Mouse (Mus musculus): ENCODE data around the gene Rnf149. TPM values are rescaled to one million over a fixed set of nuclear protein-coding genes. Genes with fewer than 3 reads are reported as not detected.

Gene Rnf149
- polyA plus RNA-seq, 1 experiment from 2014 or later, result 29.0 TPM

DNA sequence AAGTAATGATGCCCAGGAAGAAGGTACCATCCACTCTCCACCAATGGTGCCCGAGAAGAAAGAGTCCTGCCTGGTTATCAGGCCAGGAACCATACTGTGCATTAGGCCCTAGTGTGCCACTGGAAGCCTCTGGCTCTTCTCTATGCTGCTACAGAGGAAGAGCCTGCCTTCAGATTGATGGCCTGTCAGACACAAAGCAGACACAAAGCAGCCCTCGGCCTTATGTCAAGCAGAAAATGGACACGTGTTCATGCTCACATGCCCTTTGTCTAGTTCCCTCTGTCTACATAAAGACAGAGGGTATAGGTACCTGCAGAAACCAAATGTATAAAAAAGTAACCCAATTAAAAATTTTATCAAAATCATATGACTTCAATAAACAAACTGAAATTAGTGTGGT is 12.6 kb downstream of the Rnf149 start:
- Histone ChIP-seq H3K9ac (ENCODE audit: low read length) (no peak overlapping the region), H3K4me1 (ENCODE audit: control insufficient read depth, insufficient read depth, low read length) (no peaks in the 10 kb centered on the region), H3K4me2 (ENCODE audit: low read depth) (no peak overlapping the region), H3K4me3 (ENCODE audit: low read depth, low read length) (no peak overlapping the region), H3K27me3 (ENCODE audit: control insufficient read depth, insufficient read depth, low read length) (no peaks in the 10 kb centered on the region), H3K9me3 (ENCODE audit: control insufficient read depth, low read length) (no peaks in the 10 kb centered on the region), H3K27ac (ENCODE audit: low read depth, low read length) (no peak overlapping the region), H3K36me3 (ENCODE audit: control insufficient read depth, insufficient read depth, low read length) (no peaks in the 10 kb centered on the region)
- peak; percentile 38 for DNase-seq (ENCODE audit: low spot score)
- whole genome bisulfite sequencing, result 41% methylated on average over 3 of the region's 3 CpGs
- peak; percentile 68 for ATAC-seq (ENCODE audit: insufficient read depth, low FRiP score, low TSS enrichment)

DNA sequence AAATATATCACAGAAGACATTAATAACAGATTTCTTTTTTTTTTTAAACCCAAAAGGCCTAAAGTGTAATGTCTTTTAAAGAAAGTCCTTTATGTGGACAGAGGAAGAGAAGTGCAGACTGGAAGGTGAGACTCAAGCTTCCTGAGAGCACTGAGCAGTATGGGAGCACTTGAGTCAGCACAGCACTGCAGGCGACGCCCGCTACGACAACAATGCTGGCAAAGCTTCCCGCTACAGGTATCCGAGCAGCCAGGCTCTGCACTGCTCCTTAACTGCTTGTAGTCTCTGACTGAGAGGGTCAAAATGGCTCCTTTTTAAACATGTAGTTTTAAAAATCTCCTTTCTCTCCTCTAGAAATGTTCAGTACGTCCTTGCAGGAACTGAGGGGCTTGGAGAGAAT is 14.0 kb downstream of the Rnf149 start:
- Histone ChIP-seq H3K4me2 (ENCODE audit: low read depth) (no peak overlapping the region), H3K4me3 (ENCODE audit: low read depth, low read length) (no peak overlapping the region), H3K4me1 (ENCODE audit: control insufficient read depth, insufficient read depth, low read length) (no peaks in the 10 kb centered on the region), H3K9me3 (ENCODE audit: control insufficient read depth, low read length) (no peaks in the 10 kb centered on the region), H3K27me3 (ENCODE audit: control insufficient read depth, insufficient read depth, low read length) (no peaks in the 10 kb centered on the region), H3K36me3 (ENCODE audit: control insufficient read depth, insufficient read depth, low read length) (no peaks in the 10 kb centered on the region), H3K27ac (ENCODE audit: low read depth, low read length) (no peak overlapping the region), H3K9ac (ENCODE audit: low read length) (no peak overlapping the region)
- no peak for ATAC-seq (ENCODE audit: insufficient read depth, low FRiP score, low TSS enrichment)
- no peak for DNase-seq (ENCODE audit: low spot score)
- 91% methylated on average over 7 of the region's 7 CpGs for WGBS

DNA sequence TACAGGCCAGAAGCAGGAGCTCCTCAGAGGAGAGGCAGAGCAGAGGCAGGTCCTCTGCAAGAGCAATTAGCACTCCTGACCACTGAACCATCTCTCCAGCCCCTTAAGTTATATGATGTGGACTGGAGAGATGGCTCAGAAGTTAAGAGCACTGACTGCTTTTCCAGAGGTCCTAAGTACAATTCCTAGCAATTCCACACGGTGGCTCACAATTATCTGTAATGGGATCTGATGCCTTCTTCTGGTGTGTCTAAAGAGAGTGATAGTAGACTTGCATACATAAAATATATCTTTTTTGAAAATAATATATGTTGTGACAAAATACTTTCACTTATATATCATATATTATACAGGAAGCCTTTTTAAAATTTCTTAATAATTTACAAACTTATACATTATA is 15.3 kb downstream of the Rnf149 start:
- Histone ChIP-seq H3K9me3 (ENCODE audit: control insufficient read depth, low read length) (no peaks in the 10 kb centered on the region), H3K4me2 (ENCODE audit: low read depth) (no peak overlapping the region), H3K9ac (ENCODE audit: low read length) (no peak overlapping the region), H3K27me3 (ENCODE audit: control insufficient read depth, insufficient read depth, low read length) (no peaks in the 10 kb centered on the region), H3K4me3 (ENCODE audit: low read depth, low read length) (no peak overlapping the region), H3K27ac (ENCODE audit: low read depth, low read length) (no peak overlapping the region), H3K36me3 (ENCODE audit: control insufficient read depth, insufficient read depth, low read length) (no peaks in the 10 kb centered on the region), H3K4me1 (ENCODE audit: control insufficient read depth, insufficient read depth, low read length) (no peaks in the 10 kb centered on the region)
- WGBS, result 63% methylated on average over 1 of the region's 1 CpGs
- DNase-seq (ENCODE audit: low spot score) (no peak), ATAC-seq (ENCODE audit: insufficient read depth, low FRiP score, low TSS enrichment) (no peak)

DNA sequence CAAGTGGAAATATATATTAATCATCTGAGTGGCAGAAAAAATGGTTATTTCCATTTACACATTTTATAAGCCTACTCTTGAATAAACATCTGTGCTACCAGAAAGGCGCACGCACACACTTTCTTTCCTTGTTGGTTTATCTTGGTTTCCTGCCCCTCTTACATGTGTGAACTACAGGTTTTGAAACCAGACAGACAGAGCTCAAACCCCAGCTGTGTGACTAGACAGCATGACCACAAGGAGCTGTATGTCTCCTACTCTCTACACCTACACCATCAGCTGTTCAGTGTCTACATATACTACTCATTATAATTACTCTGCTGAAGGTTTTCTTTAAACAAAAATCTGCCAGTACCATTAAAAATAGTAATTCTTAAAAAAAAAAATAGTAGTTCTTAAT is 18.2 kb downstream of the Rnf149 start:
- DNase-seq (ENCODE audit: low spot score) (no peak), ATAC-seq (ENCODE audit: insufficient read depth, low FRiP score, low TSS enrichment) (no peak)
- Histone ChIP-seq H3K36me3 (ENCODE audit: control insufficient read depth, insufficient read depth, low read length) (no peaks in the 10 kb centered on the region), H3K27ac (ENCODE audit: low read depth, low read length) (no peak overlapping the region), H3K9me3 (ENCODE audit: control insufficient read depth, low read length) (no peaks in the 10 kb centered on the region), H3K27me3 (ENCODE audit: control insufficient read depth, insufficient read depth, low read length) (no peaks in the 10 kb centered on the region), H3K4me3 (ENCODE audit: low read depth, low read length) (no peak overlapping the region), H3K9ac (ENCODE audit: low read length) (no peak overlapping the region), H3K4me1 (ENCODE audit: control insufficient read depth, insufficient read depth, low read length) (peaks cover 13% of the 10 kb centered on the region), H3K4me2 (ENCODE audit: low read depth) (no peak overlapping the region)
- 96% methylated on average over 2 of the region's 2 CpGs for WGBS

DNA sequence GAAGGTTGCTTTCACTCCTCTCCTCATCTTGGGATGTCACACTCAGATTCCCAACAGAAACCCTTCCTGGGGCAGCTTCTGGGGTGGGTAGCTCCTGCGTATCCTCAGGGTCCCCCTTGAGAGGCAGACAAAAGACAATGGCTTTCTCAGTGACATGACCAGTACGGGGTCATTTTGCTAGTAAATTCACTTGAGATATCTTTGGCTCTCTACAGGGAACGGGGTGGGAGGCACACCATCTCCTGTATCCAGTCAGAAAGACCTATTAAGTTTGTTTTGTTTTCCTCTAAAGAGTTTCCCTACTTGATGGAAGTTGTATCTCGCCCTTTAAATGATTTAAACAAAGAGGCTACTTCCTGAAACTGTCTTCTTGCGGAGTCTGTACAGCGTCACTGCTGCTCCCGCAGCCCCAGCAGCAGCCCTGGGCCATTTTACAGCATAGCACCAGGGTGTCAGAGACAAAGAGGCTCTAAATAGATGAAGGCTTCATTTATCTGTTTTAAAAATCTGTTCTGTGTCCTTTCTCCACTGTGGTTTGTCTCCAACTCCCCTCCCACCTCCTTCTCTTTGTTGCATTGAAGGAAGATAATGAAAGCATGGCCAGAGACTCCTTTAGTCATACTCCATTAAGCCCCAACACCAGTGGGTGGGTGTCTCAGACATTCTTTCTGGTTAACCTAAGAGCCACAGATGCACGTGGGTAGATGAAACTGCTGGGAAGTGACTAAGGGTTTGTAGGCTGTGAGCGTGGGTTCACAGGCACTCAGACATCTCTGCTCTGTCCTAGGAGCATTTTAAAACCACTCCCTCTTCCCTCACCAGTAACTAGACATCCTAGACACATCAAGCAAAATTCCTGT is 21.4 kb downstream of the Rnf149 start:
- Histone ChIP-seq H3K4me3 (ENCODE audit: low read depth, low read length) (no peak overlapping the region), H3K4me1 (ENCODE audit: control insufficient read depth, insufficient read depth, low read length) (peaks cover 13% of the 10 kb centered on the region), H3K27ac (ENCODE audit: low read depth, low read length) (peak overlapping the region; percentile 24; the same call in 1 of the 2 replicates), H3K9ac (ENCODE audit: low read length) (peak overlapping the region; percentile 37; the same call in 1 of the 2 replicates), H3K9me3 (ENCODE audit: control insufficient read depth, low read length) (no peaks in the 10 kb centered on the region), H3K36me3 (ENCODE audit: control insufficient read depth, insufficient read depth, low read length) (no peaks in the 10 kb centered on the region), H3K27me3 (ENCODE audit: control insufficient read depth, insufficient read depth, low read length) (no peaks in the 10 kb centered on the region), H3K4me2 (ENCODE audit: low read depth) (no peak overlapping the region)
- peak; percentile 24 for DNase-seq (ENCODE audit: low spot score)
- ATAC-seq (ENCODE audit: insufficient read depth, low FRiP score, low TSS enrichment), result peak; percentile 71; the same call in 1 of the 2 replicates
- WGBS, result 26% methylated on average over 9 of the region's 9 CpGs

DNA sequence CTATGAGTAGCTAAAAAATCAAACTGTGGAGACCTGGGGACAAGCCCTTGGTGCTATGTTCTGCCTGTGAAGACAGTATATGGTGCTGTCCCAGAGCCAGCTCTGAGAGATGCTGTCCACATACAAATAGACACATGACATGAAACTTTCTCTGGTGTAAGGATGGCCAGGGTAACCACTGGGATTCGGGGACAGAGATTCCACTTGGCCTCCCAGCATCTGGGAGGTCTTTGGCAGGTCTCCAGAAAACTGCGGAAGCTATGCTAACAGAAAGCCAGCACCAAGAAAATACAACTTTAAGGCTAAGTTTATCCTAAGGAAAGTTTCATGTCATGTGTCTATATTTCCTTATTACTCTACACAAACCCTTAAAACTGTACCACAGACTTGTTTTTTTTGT is 27.4 kb downstream of the Rnf149 start:
- H3K36me3 ChIP-seq (ENCODE audit: control insufficient read depth, insufficient read depth, low read length), result peaks cover 9% of the 10 kb centered on the region; the same call in 1 of the 2 replicates
- H3K9ac ChIP-seq (ENCODE audit: low read length), result no peak overlapping the region
- no peak overlapping the region for H3K27ac ChIP-seq (ENCODE audit: low read depth, low read length)
- WGBS, result 94% methylated on average over 2 of the region's 2 CpGs
- no peak overlapping the region for H3K4me3 ChIP-seq (ENCODE audit: low read depth, low read length)
- no peaks in the 10 kb centered on the region for H3K9me3 ChIP-seq (ENCODE audit: control insufficient read depth, low read length)
- H3K4me2 ChIP-seq (ENCODE audit: low read depth), result no peak overlapping the region
- no peak for DNase-seq (ENCODE audit: low spot score)
- H3K4me1 ChIP-seq (ENCODE audit: control insufficient read depth, insufficient read depth, low read length), result no peaks in the 10 kb centered on the region; the same call in 1 of the 2 replicates
- no peak for ATAC-seq (ENCODE audit: insufficient read depth, low FRiP score, low TSS enrichment)
- H3K27me3 ChIP-seq (ENCODE audit: control insufficient read depth, insufficient read depth, low read length), result no peaks in the 10 kb centered on the region

DNA sequence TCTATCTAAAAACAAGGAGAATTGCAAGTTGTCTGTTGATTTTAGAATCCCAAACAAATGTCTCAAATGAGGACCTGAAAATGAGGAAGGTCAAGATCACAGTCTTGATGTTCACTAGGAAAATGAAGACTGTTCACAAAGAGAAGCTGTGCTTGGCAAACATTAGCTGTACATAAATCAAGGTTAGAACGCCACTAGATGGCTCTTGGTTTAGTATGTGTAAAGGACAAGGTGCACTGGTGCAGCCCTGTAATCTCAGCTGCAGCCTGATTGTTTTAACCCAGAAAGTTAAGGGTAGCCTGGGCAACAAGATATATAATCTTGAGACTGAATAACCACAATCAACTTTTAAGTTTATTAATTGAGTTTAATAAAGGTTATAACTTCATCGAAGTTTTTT is 30.0 kb downstream of the Rnf149 start:
- H3K9ac ChIP-seq (ENCODE audit: low read length), result no peak overlapping the region
- peaks cover 9% of the 10 kb centered on the region for H3K36me3 ChIP-seq (ENCODE audit: control insufficient read depth, insufficient read depth, low read length)
- H3K4me2 ChIP-seq (ENCODE audit: low read depth), result no peak overlapping the region
- ATAC-seq (ENCODE audit: insufficient read depth, low FRiP score, low TSS enrichment) (no peak), DNase-seq (ENCODE audit: low spot score) (no peak)
- no peak overlapping the region for H3K4me3 ChIP-seq (ENCODE audit: low read depth, low read length)
- no peak overlapping the region for H3K27ac ChIP-seq (ENCODE audit: low read depth, low read length)
- no peaks in the 10 kb centered on the region for H3K9me3 ChIP-seq (ENCODE audit: control insufficient read depth, low read length)
- no peaks in the 10 kb centered on the region for H3K4me1 ChIP-seq (ENCODE audit: control insufficient read depth, insufficient read depth, low read length)
- no peaks in the 10 kb centered on the region for H3K27me3 ChIP-seq (ENCODE audit: control insufficient read depth, insufficient read depth, low read length)
- WGBS, result 69% methylated on average over 2 of the region's 2 CpGs

DNA sequence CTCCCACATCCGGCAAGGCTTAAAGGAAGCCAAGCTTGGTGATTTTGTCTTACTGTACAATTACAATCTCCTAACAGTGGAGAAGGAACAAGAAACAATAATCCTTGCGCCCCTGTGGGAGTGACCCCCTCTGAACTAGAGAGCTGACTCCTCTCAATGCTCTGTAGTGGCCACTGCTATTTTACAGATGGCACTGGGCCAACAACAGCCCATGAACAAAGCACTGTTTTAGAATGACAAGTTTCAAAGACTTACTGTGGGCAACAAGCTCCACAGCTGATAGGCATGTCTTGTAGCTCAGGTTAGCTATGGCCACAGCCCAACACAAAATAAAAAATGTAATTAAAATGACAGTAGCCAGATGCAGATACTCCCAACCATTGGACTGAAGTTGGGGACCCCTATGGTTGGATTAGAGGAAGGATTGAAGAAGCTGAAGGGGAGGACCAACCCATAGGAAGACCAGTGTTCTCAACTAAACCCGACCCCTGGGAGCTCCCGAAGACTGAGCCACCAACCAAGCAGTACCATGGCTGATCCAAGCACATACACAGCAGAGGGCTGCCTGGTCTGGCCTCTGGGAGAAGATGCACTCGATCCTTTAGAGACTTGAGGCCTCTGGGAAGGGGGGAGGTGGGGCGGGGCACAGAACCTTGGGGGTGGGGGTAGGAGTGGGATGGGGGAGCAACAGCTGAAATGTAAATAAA is 30.9 kb downstream of the Rnf149 start:
- DNase-seq (ENCODE audit: low spot score) (no peak), ATAC-seq (ENCODE audit: insufficient read depth, low FRiP score, low TSS enrichment) (no peak)
- no peaks in the 10 kb centered on the region for H3K9me3 ChIP-seq (ENCODE audit: control insufficient read depth, low read length)
- H3K4me1 ChIP-seq (ENCODE audit: control insufficient read depth, insufficient read depth, low read length), result no peaks in the 10 kb centered on the region
- H3K27me3 ChIP-seq (ENCODE audit: control insufficient read depth, insufficient read depth, low read length), result no peaks in the 10 kb centered on the region
- no peak overlapping the region for H3K4me3 ChIP-seq (ENCODE audit: low read depth, low read length)
- H3K9ac ChIP-seq (ENCODE audit: low read length), result no peak overlapping the region
- H3K36me3 ChIP-seq (ENCODE audit: control insufficient read depth, insufficient read depth, low read length), result peaks cover 9% of the 10 kb centered on the region
- H3K27ac ChIP-seq (ENCODE audit: low read depth, low read length), result no peak overlapping the region
- 95% methylated on average over 6 of the region's 6 CpGs for WGBS
- no peak overlapping the region for H3K4me2 ChIP-seq (ENCODE audit: low read depth)

DNA sequence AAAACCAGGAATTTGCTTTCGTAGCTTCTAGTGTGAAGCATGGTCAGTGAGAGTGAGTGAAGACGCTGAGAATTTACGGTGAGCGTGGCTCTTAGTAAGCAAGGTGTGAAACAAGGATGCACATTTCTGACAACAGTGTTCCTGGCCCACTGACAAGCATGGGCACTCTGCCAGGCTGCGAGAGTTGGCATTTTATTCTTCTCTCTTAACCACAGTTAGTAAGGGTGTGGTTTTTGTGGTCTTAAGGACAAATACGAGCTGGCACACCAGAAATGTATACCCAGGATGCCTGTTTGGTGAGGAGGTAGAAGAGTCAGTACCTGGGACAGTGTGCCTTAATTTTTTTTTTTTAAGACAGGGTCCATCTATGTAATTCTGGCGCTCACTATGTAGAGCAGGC is 31.6 kb downstream of the Rnf149 start:
- Histone ChIP-seq H3K9me3 (ENCODE audit: control insufficient read depth, low read length) (no peaks in the 10 kb centered on the region), H3K27ac (ENCODE audit: low read depth, low read length) (no peak overlapping the region), H3K4me2 (ENCODE audit: low read depth) (no peak overlapping the region), H3K4me3 (ENCODE audit: low read depth, low read length) (no peak overlapping the region), H3K4me1 (ENCODE audit: control insufficient read depth, insufficient read depth, low read length) (no peaks in the 10 kb centered on the region), H3K36me3 (ENCODE audit: control insufficient read depth, insufficient read depth, low read length) (peaks cover 13% of the 10 kb centered on the region), H3K9ac (ENCODE audit: low read length) (no peak overlapping the region), H3K27me3 (ENCODE audit: control insufficient read depth, insufficient read depth, low read length) (no peaks in the 10 kb centered on the region)
- DNase-seq (ENCODE audit: low spot score), result no peak
- ATAC-seq (ENCODE audit: insufficient read depth, low FRiP score, low TSS enrichment), result no peak
- WGBS, result 97% methylated on average over 7 of the region's 7 CpGs
